Mouse (Mus musculus): Measurements from ENCODE around the gene Vat1l. TPM values are rescaled to one million over a fixed set of nuclear protein-coding genes. Genes with fewer than 3 reads are reported as not detected.

Vat1l gene
- polyA plus RNA-seq, 1 experiment = 108 TPM

DNA sequence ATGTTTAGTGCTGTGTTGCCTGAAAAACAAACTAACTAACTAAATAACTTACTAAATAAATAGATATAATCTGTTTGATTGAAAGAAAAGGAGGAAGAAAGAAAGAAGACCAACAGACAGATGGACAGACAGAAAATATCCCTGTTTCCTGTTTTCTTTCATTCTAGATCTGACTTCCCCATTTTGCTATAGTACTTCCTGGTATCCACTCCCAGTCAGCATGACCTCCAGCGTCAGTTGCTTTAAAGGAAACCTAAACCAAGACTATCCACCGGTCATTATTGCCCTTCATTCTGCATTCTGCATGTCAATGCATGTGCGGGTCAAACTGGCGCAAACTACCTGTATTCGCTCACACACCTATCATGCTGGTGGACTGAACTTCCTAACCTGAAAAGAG, 12.1 kb upstream of the Vat1l start:
- DNase-seq = no peak
- H3K27me3 ChIP-seq (ENCODE audit: control insufficient read depth, insufficient read depth, low read length) = no peaks in the 10 kb centered on the region
- WGBS = 93% methylated on average over 5 of the region's 5 CpGs
- H3K4me1 ChIP-seq (ENCODE audit: control insufficient read depth, insufficient read depth, low read length) = no peaks in the 10 kb centered on the region
- no peak overlapping the region for H3K27ac ChIP-seq (ENCODE audit: insufficient read depth, low read length)
- no peak overlapping the region for H3K4me3 ChIP-seq (replicated peaks; ENCODE audit: insufficient read depth, low read depth, low read length)
- no peak for TF ChIP-seq POLR2A (IDR thresholded peaks at IDR 0.05; ENCODE audit: borderline replicate concordance, insufficient read depth, low read length)
- TF ChIP-seq CTCF (IDR thresholded peaks at IDR 0.05; ENCODE audit: borderline replicate concordance, insufficient read depth, low read depth, low read length) = no peak

GRCm38 (mm10) chr8:114198990-114199389, 6.4 kb upstream of the Vat1l start:
- peak; percentile 28 to 61 for DNase-seq
- no peaks in the 10 kb centered on the region for H3K4me1 ChIP-seq (ENCODE audit: control insufficient read depth, insufficient read depth, low read length)
- WGBS = 16% methylated on average over 2 of the region's 2 CpGs
- no peak for TF ChIP-seq POLR2A (IDR thresholded peaks at IDR 0.05; ENCODE audit: borderline replicate concordance, insufficient read depth, low read length)
- no peak for TF ChIP-seq CTCF (IDR thresholded peaks at IDR 0.05; ENCODE audit: borderline replicate concordance, insufficient read depth, low read depth, low read length)
- H3K27me3 ChIP-seq (ENCODE audit: control insufficient read depth, insufficient read depth, low read length) = no peaks in the 10 kb centered on the region
- H3K4me3 ChIP-seq (replicated peaks; ENCODE audit: insufficient read depth, low read depth, low read length) = no peak overlapping the region
- H3K27ac ChIP-seq (ENCODE audit: insufficient read depth, low read length) = no peak overlapping the region

GRCm38 (mm10) chr8:114206421-114206983, 1.1 kb downstream of the Vat1l start:
- peak overlapping the region; percentile 75 for H3K4me3 ChIP-seq (replicated peaks; ENCODE audit: insufficient read depth, low read depth, low read length)
- H3K4me1 ChIP-seq (ENCODE audit: control insufficient read depth, insufficient read depth, low read length) = no peaks in the 10 kb centered on the region
- H3K27me3 ChIP-seq (ENCODE audit: control insufficient read depth, insufficient read depth, low read length) = no peaks in the 10 kb centered on the region
- DNase-seq = peak; percentile 51 to 58
- H3K27ac ChIP-seq (ENCODE audit: insufficient read depth, low read length) = peak overlapping the region; percentile 74
- WGBS = 1% methylated on average over 8 of the region's 8 CpGs
- no peak for TF ChIP-seq CTCF (IDR thresholded peaks at IDR 0.05; ENCODE audit: borderline replicate concordance, insufficient read depth, low read depth, low read length)
- no peak for TF ChIP-seq POLR2A (IDR thresholded peaks at IDR 0.05; ENCODE audit: borderline replicate concordance, insufficient read depth, low read length)

DNA sequence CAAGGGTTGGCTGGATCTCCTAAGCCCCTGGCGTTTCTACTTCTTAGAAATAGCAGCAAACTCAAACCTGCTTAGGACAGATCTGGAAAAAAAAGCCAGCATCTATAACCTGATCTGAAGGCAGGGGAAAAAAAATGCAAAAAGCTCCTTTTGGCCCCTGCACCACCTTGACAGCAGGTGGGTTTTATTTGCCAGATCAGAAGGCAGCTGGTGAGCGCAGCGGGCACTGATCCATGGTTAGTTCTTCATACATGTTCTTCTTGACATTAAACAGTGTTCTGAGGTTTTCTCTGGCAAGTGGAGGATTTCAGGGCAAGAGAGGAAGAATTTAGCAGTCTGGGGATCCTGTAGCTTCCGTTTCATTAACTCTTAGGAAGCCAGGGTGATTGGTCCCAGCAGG, 1.6 kb downstream of the Vat1l start:
- no peak for TF ChIP-seq POLR2A (IDR thresholded peaks at IDR 0.05; ENCODE audit: borderline replicate concordance, insufficient read depth, low read length)
- TF ChIP-seq CTCF (IDR thresholded peaks at IDR 0.05; ENCODE audit: borderline replicate concordance, insufficient read depth, low read depth, low read length) = no peak
- Histone ChIP-seq H3K4me1 (ENCODE audit: control insufficient read depth, insufficient read depth, low read length) (no peaks in the 10 kb centered on the region), H3K4me3 (replicated peaks; ENCODE audit: insufficient read depth, low read depth, low read length) (peak overlapping the region; percentile 75), H3K27ac (ENCODE audit: insufficient read depth, low read length) (peak overlapping the region; percentile 74), H3K27me3 (ENCODE audit: control insufficient read depth, insufficient read depth, low read length) (no peaks in the 10 kb centered on the region)
- WGBS = 11% methylated on average over 4 of the region's 4 CpGs
- DNase-seq = peak; percentile 66 to 75

DNA sequence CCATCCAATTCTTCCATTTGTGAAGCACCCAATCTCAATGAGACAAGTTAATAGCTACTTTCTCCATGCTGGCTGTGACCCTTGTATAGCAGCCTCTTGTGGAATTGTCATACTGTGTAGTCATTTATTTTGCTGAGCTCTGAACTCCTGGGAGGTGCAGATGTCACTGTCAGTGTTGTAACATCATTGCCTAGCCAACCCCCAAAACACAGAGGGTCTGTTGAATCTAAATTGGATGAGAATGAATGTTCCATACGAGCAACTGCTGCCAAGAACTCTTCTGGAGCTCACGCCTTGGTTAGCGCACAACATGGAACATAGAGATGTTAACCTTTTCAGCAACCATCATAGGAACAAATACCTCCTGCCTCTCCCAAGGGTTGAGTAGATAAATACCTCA, 15.4 kb downstream of the Vat1l start:
- no peak for DNase-seq
- H3K4me1 ChIP-seq (ENCODE audit: control insufficient read depth, insufficient read depth, low read length) = peaks cover 13% of the 10 kb centered on the region
- TF ChIP-seq CTCF (IDR thresholded peaks at IDR 0.05; ENCODE audit: borderline replicate concordance, insufficient read depth, low read depth, low read length) (no peak), POLR2A (IDR thresholded peaks at IDR 0.05; ENCODE audit: borderline replicate concordance, insufficient read depth, low read length) (no peak)
- 74% methylated on average over 3 of the region's 3 CpGs for WGBS
- H3K27me3 ChIP-seq (ENCODE audit: control insufficient read depth, insufficient read depth, low read length) = no peaks in the 10 kb centered on the region
- no peak overlapping the region for H3K4me3 ChIP-seq (replicated peaks; ENCODE audit: insufficient read depth, low read depth, low read length)
- no peak overlapping the region for H3K27ac ChIP-seq (ENCODE audit: insufficient read depth, low read length)

- no peaks in the 10 kb centered on the region for H3K27me3 ChIP-seq (ENCODE audit: control insufficient read depth, insufficient read depth, low read length)
- 51% methylated on average over 2 of the region's 2 CpGs for WGBS
- TF ChIP-seq POLR2A (IDR thresholded peaks at IDR 0.05; ENCODE audit: borderline replicate concordance, insufficient read depth, low read length) (no peak), CTCF (IDR thresholded peaks at IDR 0.05; ENCODE audit: borderline replicate concordance, insufficient read depth, low read depth, low read length) (no peak)
- peak; percentile 31 to 70 for DNase-seq
- peaks cover 13% of the 10 kb centered on the region for H3K4me1 ChIP-seq (ENCODE audit: control insufficient read depth, insufficient read depth, low read length)
- H3K27ac ChIP-seq (ENCODE audit: insufficient read depth, low read length) = no peak overlapping the region
- no peak overlapping the region for H3K4me3 ChIP-seq (replicated peaks; ENCODE audit: insufficient read depth, low read depth, low read length)
Observed at GRCm38 (mm10) chr8:114222001-114222400, 16.6 kb downstream of the Vat1l start.

- Histone ChIP-seq H3K27me3 (ENCODE audit: control insufficient read depth, insufficient read depth, low read length) (no peaks in the 10 kb centered on the region), H3K4me1 (ENCODE audit: control insufficient read depth, insufficient read depth, low read length) (peaks cover 13% of the 10 kb centered on the region), H3K27ac (ENCODE audit: insufficient read depth, low read length) (no peak overlapping the region), H3K4me3 (replicated peaks; ENCODE audit: insufficient read depth, low read depth, low read length) (no peak overlapping the region)
- peak; percentile 49 to 76 for DNase-seq
- no peak for TF ChIP-seq CTCF (IDR thresholded peaks at IDR 0.05; ENCODE audit: borderline replicate concordance, insufficient read depth, low read depth, low read length)
- no peak for TF ChIP-seq POLR2A (IDR thresholded peaks at IDR 0.05; ENCODE audit: borderline replicate concordance, insufficient read depth, low read length)
- WGBS = 6% methylated on average over 2 of the region's 2 CpGs
Observed at GRCm38 (mm10) chr8:114224001-114224400, 18.6 kb downstream of the Vat1l start.

GRCm38 (mm10) chr8:114251321-114252065, 46.1 kb downstream of the Vat1l start:
- H3K27me3 ChIP-seq (ENCODE audit: control insufficient read depth, insufficient read depth, low read length) = no peaks in the 10 kb centered on the region
- no peak for TF ChIP-seq POLR2A (IDR thresholded peaks at IDR 0.05; ENCODE audit: borderline replicate concordance, insufficient read depth, low read length)
- no peak for TF ChIP-seq CTCF (IDR thresholded peaks at IDR 0.05; ENCODE audit: borderline replicate concordance, insufficient read depth, low read depth, low read length)
- H3K4me1 ChIP-seq (ENCODE audit: control insufficient read depth, insufficient read depth, low read length) = peaks cover 30% of the 10 kb centered on the region
- H3K4me3 ChIP-seq (replicated peaks; ENCODE audit: insufficient read depth, low read depth, low read length) = no peak overlapping the region
- H3K27ac ChIP-seq (ENCODE audit: insufficient read depth, low read length) = peak overlapping the region; percentile 58; the same call in 1 of the 2 replicates
- WGBS = 16% methylated on average over 3 of the region's 3 CpGs
- DNase-seq = peak; percentile 76 to 96
